Mouse (Mus musculus): ENCODE measurements around the gene Fam227a. TPM values are rescaled to one million over a fixed set of nuclear protein-coding genes. Genes with fewer than 3 reads are reported as not detected.

The Fam227a gene
- polyA plus RNA-seq, 1 experiment from 2014 or later: 0.85 TPM

DNA sequence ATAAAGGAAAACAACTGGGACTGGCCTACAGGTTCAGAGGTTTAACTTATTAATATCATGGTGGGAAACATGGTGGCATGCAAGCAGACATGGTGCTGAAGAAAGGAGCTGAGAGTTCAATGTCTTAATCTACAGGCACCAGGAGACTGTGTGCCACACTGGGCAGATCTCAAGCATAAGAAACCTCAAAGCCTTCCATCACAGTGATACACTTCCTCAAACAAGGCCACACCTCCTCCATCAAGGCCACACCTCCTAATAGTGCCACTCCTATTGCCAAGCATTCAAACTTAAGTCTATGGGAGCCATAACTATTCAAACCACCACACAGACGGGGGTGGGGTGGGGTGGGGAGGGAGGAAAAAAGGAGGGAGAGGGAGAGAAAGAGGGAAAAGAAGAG, 77.2 kb downstream of the Fam227a start:
- H3K27me3 ChIP-seq (replicated peaks; ENCODE audit: control insufficient read depth, insufficient read depth, low read length): no peaks in the 10 kb centered on the region
- H3K4me3 ChIP-seq (ENCODE audit: low read depth, low read length): no peak overlapping the region
- no peak for DNase-seq (ENCODE audit: low spot score)
- 60% methylated on average over 1 of the region's 1 CpGs for WGBS
- H3K9me3 ChIP-seq (ENCODE audit: control insufficient read depth, low read length): no peaks in the 10 kb centered on the region
- no peak overlapping the region for H3K4me2 ChIP-seq (ENCODE audit: low read depth, low read length)
- no peaks in the 10 kb centered on the region for H3K36me3 ChIP-seq (ENCODE audit: control insufficient read depth, insufficient read depth, low read length)
- H3K27ac ChIP-seq (replicated peaks; ENCODE audit: low read depth, low read length): no peak overlapping the region
- no peaks in the 10 kb centered on the region for H3K4me1 ChIP-seq (ENCODE audit: control insufficient read depth, insufficient read depth, low read length)
- no peak for ATAC-seq (ENCODE audit: low read depth)
- H3K9ac ChIP-seq (ENCODE audit: low read depth, low read length): no peak overlapping the region

DNA sequence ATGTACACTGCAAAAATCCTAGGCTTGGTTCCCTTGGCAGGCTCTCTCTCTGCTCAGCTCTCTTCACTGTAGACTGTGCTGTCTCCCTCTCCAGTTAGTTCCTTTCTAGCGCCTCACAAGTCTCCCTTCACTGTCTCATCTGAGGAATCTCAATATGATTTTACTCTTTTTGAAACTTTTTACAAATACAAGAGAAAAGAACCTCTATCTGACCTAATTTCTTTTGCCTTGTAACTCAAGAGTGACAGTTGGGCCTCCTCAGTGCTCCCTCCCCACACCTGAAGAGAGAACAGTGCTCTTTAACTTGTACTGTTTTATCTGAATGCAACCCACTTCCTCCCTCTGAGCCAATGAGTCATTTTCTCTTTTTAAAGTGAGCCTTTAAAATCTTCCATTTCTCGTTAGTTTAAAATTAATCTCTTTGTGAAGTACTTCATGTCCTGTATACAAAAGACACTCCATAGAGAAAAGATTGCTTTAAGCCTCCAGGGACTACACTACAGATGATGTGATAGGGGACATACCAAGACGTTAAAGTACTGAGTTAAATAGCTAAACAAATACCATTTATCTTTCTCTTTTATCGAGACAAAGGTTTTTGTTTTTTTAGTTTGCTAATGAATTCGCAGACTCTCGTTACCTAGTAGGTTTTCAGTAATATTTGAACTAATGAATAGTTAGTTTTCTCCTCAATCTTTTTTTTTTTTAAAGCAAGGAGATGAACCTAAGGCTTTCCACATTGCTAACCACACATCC, 80.9 kb downstream of the Fam227a start:
- Histone ChIP-seq H3K9me3 (ENCODE audit: control insufficient read depth, low read length) (no peaks in the 10 kb centered on the region), H3K36me3 (ENCODE audit: control insufficient read depth, insufficient read depth, low read length) (no peaks in the 10 kb centered on the region), H3K4me1 (ENCODE audit: control insufficient read depth, insufficient read depth, low read length) (no peaks in the 10 kb centered on the region), H3K4me3 (ENCODE audit: low read depth, low read length) (no peak overlapping the region), H3K9ac (ENCODE audit: low read depth, low read length) (no peak overlapping the region), H3K4me2 (ENCODE audit: low read depth, low read length) (no peak overlapping the region), H3K27me3 (replicated peaks; ENCODE audit: control insufficient read depth, insufficient read depth, low read length) (no peaks in the 10 kb centered on the region), H3K27ac (replicated peaks; ENCODE audit: low read depth, low read length) (no peak overlapping the region)
- ATAC-seq (ENCODE audit: low read depth) (no peak), DNase-seq (ENCODE audit: low spot score) (no peak)
- WGBS: 69% methylated on average over 6 of the region's 6 CpGs

DNA sequence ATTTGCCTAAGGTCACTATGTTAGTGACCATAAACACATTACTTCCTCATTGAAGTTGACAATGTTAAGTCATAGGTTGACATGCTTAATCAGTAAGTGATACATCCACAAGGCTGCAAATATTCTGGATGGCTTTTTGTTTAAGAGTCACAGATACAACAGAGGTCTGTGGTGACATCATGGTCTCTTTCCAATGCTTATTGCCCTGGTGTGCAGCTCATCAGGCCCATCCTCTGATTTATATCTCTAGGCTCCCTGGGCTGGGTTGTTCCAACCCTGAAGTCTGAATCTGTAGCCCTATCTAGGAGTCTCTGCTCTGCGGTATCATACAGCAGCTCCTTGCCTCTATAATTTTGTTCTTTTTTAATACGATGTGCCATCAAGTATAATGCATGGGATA, 81.8 kb downstream of the Fam227a start:
- no peak for DNase-seq (ENCODE audit: low spot score)
- ATAC-seq (ENCODE audit: low read depth): no peak
- Histone ChIP-seq H3K9ac (ENCODE audit: low read depth, low read length) (no peak overlapping the region), H3K4me1 (ENCODE audit: control insufficient read depth, insufficient read depth, low read length) (no peaks in the 10 kb centered on the region), H3K27ac (replicated peaks; ENCODE audit: low read depth, low read length) (no peak overlapping the region), H3K4me2 (ENCODE audit: low read depth, low read length) (no peak overlapping the region), H3K4me3 (ENCODE audit: low read depth, low read length) (no peak overlapping the region), H3K36me3 (ENCODE audit: control insufficient read depth, insufficient read depth, low read length) (no peaks in the 10 kb centered on the region), H3K27me3 (replicated peaks; ENCODE audit: control insufficient read depth, insufficient read depth, low read length) (no peaks in the 10 kb centered on the region), H3K9me3 (ENCODE audit: control insufficient read depth, low read length) (no peaks in the 10 kb centered on the region)
- 91% methylated on average over 2 of the region's 2 CpGs for WGBS

DNA sequence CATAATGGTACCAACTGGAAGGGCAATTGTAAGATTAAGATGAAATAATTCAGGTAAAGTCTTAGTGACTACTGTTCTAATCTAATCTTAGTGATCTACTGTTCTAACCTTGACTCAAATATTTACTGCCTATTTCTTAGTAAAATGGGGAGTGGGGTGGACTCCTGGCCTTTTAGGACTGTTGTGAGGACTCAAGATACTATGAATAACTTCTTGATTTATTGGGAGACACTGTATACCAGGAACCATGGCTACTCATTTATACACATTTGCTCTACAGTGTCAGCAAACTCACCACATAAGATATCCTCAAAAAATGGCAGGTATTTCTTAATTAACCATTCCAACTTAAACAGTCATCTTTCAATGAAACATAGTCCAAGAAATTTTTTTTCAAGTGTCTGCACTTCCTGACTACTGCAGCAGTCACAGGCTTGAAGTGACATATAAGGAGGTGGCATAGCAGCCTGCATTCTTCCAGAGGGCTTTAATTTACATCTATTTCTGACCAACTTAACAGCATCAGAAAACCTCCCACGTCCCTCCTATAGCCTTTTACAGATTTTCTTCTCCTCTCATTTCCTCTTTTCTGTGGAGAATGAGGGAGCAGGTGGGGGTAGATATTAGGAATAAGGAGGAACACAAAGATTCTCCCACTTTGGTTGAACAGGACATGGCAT, 83.1 kb downstream of the Fam227a start:
- no peak for DNase-seq (ENCODE audit: low spot score)
- no peak overlapping the region for H3K27ac ChIP-seq (replicated peaks; ENCODE audit: low read depth, low read length)
- no peaks in the 10 kb centered on the region for H3K27me3 ChIP-seq (replicated peaks; ENCODE audit: control insufficient read depth, insufficient read depth, low read length)
- H3K4me1 ChIP-seq (ENCODE audit: control insufficient read depth, insufficient read depth, low read length): no peaks in the 10 kb centered on the region
- H3K4me2 ChIP-seq (ENCODE audit: low read depth, low read length): no peak overlapping the region
- ATAC-seq (ENCODE audit: low read depth): no peak
- no peaks in the 10 kb centered on the region for H3K9me3 ChIP-seq (ENCODE audit: control insufficient read depth, low read length)
- H3K36me3 ChIP-seq (ENCODE audit: control insufficient read depth, insufficient read depth, low read length): no peaks in the 10 kb centered on the region
- H3K9ac ChIP-seq (ENCODE audit: low read depth, low read length): no peak overlapping the region
- WGBS: 50% methylated on average over 1 of the region's 1 CpGs
- H3K4me3 ChIP-seq (ENCODE audit: low read depth, low read length): no peak overlapping the region

DNA sequence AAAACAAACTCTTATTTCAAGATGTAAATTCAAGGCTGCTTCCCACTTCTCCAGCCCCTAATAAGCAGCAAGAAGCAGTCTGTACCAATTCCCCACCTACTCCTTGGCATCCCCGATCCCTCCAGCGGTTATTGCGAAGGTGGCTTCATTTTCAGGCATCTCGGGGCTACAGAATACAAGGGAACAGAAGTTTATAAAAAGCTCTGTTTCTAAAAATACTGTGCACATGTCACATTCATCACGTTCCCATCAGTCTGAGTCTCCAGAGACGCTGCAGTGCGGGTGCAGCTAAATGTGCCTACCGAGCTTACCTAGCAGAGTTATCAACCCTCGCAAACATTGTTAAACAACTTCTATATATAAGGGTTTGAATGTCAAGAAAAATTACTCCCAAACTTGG, 96.3 kb downstream of the Fam227a start:
- Histone ChIP-seq H3K4me2 (ENCODE audit: low read depth, low read length) (no peak overlapping the region), H3K4me1 (ENCODE audit: control insufficient read depth, insufficient read depth, low read length) (no peaks in the 10 kb centered on the region), H3K4me3 (ENCODE audit: low read depth, low read length) (no peak overlapping the region), H3K27me3 (replicated peaks; ENCODE audit: control insufficient read depth, insufficient read depth, low read length) (no peaks in the 10 kb centered on the region), H3K36me3 (ENCODE audit: control insufficient read depth, insufficient read depth, low read length) (no peaks in the 10 kb centered on the region), H3K9ac (ENCODE audit: low read depth, low read length) (no peak overlapping the region), H3K9me3 (ENCODE audit: control insufficient read depth, low read length) (no peaks in the 10 kb centered on the region), H3K27ac (replicated peaks; ENCODE audit: low read depth, low read length) (no peak overlapping the region)
- DNase-seq (ENCODE audit: low spot score): no peak
- no peak for ATAC-seq (ENCODE audit: low read depth)
- 74% methylated on average over 9 of the region's 9 CpGs for WGBS

DNA sequence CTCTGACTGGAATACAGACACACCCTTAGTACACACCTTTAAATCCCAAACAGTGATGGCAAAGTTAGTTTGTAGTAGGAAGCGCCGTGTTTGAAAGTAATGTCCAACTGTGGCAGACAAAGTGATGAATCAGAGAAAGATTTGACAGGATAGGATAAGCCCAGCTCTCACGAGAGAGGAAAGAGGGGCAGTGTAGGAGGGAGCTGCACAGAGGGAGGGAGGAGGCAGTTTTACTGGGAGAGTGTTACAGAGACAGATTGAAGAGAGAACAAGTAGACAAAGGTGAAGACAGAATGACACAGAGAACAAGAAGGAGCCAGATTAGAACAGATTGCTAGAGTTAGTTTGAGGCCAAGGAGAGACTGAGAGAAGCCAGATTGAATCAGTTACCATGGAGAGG, 99.1 kb downstream of the Fam227a start:
- WGBS: 67% methylated on average over 3 of the region's 3 CpGs
- H3K27me3 ChIP-seq (replicated peaks; ENCODE audit: control insufficient read depth, insufficient read depth, low read length): no peaks in the 10 kb centered on the region

More for the DNA sequence above, 99.1 kb downstream of the Fam227a start:
- Histone ChIP-seq H3K9ac (ENCODE audit: low read depth, low read length) (no peak overlapping the region), H3K4me3 (ENCODE audit: low read depth, low read length) (no peak overlapping the region), H3K4me2 (ENCODE audit: low read depth, low read length) (no peak overlapping the region), H3K9me3 (ENCODE audit: control insufficient read depth, low read length) (no peaks in the 10 kb centered on the region), H3K27ac (replicated peaks; ENCODE audit: low read depth, low read length) (no peak overlapping the region), H3K36me3 (ENCODE audit: control insufficient read depth, insufficient read depth, low read length) (no peaks in the 10 kb centered on the region), H3K4me1 (ENCODE audit: control insufficient read depth, insufficient read depth, low read length) (no peaks in the 10 kb centered on the region)
- DNase-seq (ENCODE audit: low spot score) (no peak), ATAC-seq (ENCODE audit: low read depth) (no peak)

Small RNAs within 50 kb of the gene (microRNA-seq; reads per million reads assigned to microRNA genes)
- not detected for gene Gm27903 (ENCODE audit: borderline number of aligned reads)

Other genes starting within 250 kb of the Fam227a start
- 75.3 and 76.3 TPM in 2 replicates for gene Csnk1e, start 203.4 kb downstream of the Fam227a start, polyA plus RNA-seq (2014; fragmentation: Nextera tagmentation; extraction: Ambion mirVana)
- 0.07 and 0.09 TPM in 2 replicates for gene Kcnj4, start 153.7 kb downstream of the Fam227a start, polyA plus RNA-seq (2014; fragmentation: Nextera tagmentation; extraction: Ambion mirVana)
- 149 and 157 TPM in 2 replicates for gene Kdelr3, start 142.5 kb downstream of the Fam227a start, polyA plus RNA-seq (2014; fragmentation: Nextera tagmentation; extraction: Ambion mirVana)
- 80.0 and 81.6 TPM in 2 replicates for gene Ddx17, start 112.2 kb downstream of the Fam227a start, polyA plus RNA-seq (2014; fragmentation: Nextera tagmentation; extraction: Ambion mirVana)
- 1.8 and 2.6 TPM in 2 replicates for gene Dmc1, start 53.8 kb downstream of the Fam227a start, polyA plus RNA-seq (2014; fragmentation: Nextera tagmentation; extraction: Ambion mirVana)
- gene Cby1, start 243 bp upstream of the Fam227a start, polyA plus RNA-seq (2014; fragmentation: Nextera tagmentation; extraction: Ambion mirVana): 47.4 and 52.3 TPM in 2 replicates
- gene Tomm22, start 11.9 kb upstream of the Fam227a start, polyA plus RNA-seq (2014; fragmentation: Nextera tagmentation; extraction: Ambion mirVana): 208 and 234 TPM in 2 replicates
- 19.0 and 19.9 TPM in 2 replicates for gene Josd1, start 29.0 kb upstream of the Fam227a start, polyA plus RNA-seq (2014; fragmentation: Nextera tagmentation; extraction: Ambion mirVana)
- gene Gtpbp1, start 31.9 kb upstream of the Fam227a start, polyA plus RNA-seq (2014; fragmentation: Nextera tagmentation; extraction: Ambion mirVana): 27.2 and 28.4 TPM in 2 replicates
- gene Sun2, start 83.6 kb upstream of the Fam227a start, polyA plus RNA-seq (2014; fragmentation: Nextera tagmentation; extraction: Ambion mirVana): 5.9 and 6.4 TPM in 2 replicates
- 50.0 and 59.5 TPM in 2 replicates for gene Dnal4, start 118.9 kb upstream of the Fam227a start, polyA plus RNA-seq (2014; fragmentation: Nextera tagmentation; extraction: Ambion mirVana)
- 3.2 and 3.4 TPM in 2 replicates for gene Nptxr, start 145.8 kb upstream of the Fam227a start, polyA plus RNA-seq (2014; fragmentation: Nextera tagmentation; extraction: Ambion mirVana)
- gene Npcd, start 175.3 kb upstream of the Fam227a start, polyA plus RNA-seq (2014; fragmentation: Nextera tagmentation; extraction: Ambion mirVana): 0.80 TPM in 1 of 2 replicates, not detected in the other
- 50.2 and 54.4 TPM in 2 replicates for gene Cbx6, start 175.7 kb upstream of the Fam227a start, polyA plus RNA-seq (2014; fragmentation: Nextera tagmentation; extraction: Ambion mirVana)
- 16.1 and 17.3 TPM in 2 replicates for gene Apobec3, start 232.7 kb upstream of the Fam227a start, polyA plus RNA-seq (2014; fragmentation: Nextera tagmentation; extraction: Ambion mirVana)

Measured in embryonic facial prominence, embryonic 14.5 days (tissue).